Mouse (Mus musculus) bone marrow, adult 2 months (tissue): ENCODE measurements around the gene Aff1.

ENCODE experiments used
- CTCF ChIP-seq: fragments of 200-500 bp; IDR thresholded peaks from 2 replicates; pipeline ENCODE4 v1.5.1; 2011; ENCODE audit warnings: low read length, control low read depth; ENCODE audit not compliant: control insufficient read depth, insufficient read depth
- POLR2A ChIP-seq: fragments of 200-500 bp; IDR thresholded peaks from 2 replicates; pipeline ENCODE4 v1.6.1; 2011; ENCODE audit warnings: low read depth, mild to moderate bottlenecking, control low read depth, low read length, borderline replicate concordance; ENCODE audit not compliant: control insufficient read depth

DNA sequence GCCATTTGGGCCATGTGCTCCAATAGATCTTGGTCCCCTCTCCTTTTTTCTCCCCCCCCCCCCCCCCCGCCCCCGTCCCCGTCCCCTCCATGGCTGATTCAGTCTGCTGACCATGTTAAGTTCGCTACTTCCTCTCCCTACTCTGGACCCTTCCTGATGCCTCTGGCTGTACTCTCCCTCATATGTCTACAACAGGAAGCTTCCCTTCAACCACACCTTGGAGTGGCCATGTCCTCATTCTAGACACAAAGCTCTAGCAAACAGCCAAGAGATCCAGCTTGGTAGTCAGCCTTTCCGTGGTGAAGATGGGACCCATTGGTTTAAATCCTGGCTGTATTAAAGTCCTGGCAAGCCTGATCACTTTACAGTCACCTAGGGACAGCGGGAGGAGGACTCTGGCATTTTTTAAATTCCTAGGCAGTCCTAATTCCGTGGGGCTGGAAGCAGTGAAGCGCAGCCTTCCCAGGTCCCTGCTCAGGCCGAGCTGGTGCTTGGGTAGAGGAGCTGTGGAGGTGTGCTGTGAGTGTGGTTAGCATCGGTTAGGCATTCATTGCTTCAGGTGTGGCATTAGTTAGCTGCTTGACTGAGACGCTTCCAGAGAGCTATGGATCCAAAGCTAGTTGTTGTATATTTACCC is 144.1 kb downstream of the Aff1 start:
- TF ChIP-seq POLR2A (no peak), CTCF (no peak)
